Mouse (Mus musculus) embryo, embryonic 11 days (tissue): ENCODE results near the gene 1110059G10Rik.
A peak's percentile ranks its signal among the peaks of the same experiment; 100 is the strongest.

Source experiments
- DNase-seq: peaks from one replicate; pipeline ENCODE4 v3.0.0-alpha.2; 2015

The 1110059G10Rik gene

GRCm38 (mm10) chr9:122950643-122951475, at the start of gene 1110059G10Rik, which contains the start of gene Kif15:
Gene 1110059G10Rik (minus strand): TSS chr9:122951000.
Gene Kif15 (plus strand): TSS chr9:122951046.
- DNase-seq: peak; percentile 95

GRCm38 (mm10) chr9:122999193-122999586, 48.4 kb upstream of the 1110059G10Rik start:
- DNase-seq: no peak

- no peak for DNase-seq
Measured at GRCm38 (mm10) chr9:122998406-122999192, 47.8 kb upstream of the 1110059G10Rik start.

- no peak for DNase-seq
Measured at GRCm38 (mm10) chr9:122928915-122929314, 21.9 kb downstream of the 1110059G10Rik start.

GRCm38 (mm10) chr9:122922936-122923381, 27.8 kb downstream of the 1110059G10Rik start, which contains the start of gene Zfp105:
Gene Zfp105 (plus strand): TSS chr9:122923072.
- DNase-seq: peak; percentile 95

- no peak for DNase-seq
Measured at GRCm38 (mm10) chr9:122922436-122922835, 28.4 kb downstream of the 1110059G10Rik start.

- peak; percentile 92 for DNase-seq
Measured at GRCm38 (mm10) chr9:122902717-122903535, 47.9 kb downstream of the 1110059G10Rik start.

- no peak for DNase-seq
Measured at GRCm38 (mm10) chr9:122901047-122901446, 49.8 kb downstream of the 1110059G10Rik start.
